Mouse (Mus musculus) retina, embryonic 14.5 days (tissue): ENCODE measurements around the gene Ambra1.

Experiments
- DNase-seq: peaks from one replicate; pipeline ENCODE4 v3.0.0-alpha.2; 2015; ENCODE audit warnings: low spot score

Ambra1 gene

GRCm38 (mm10) chr2:91872658-91873057 is 142.7 kb downstream of the Ambra1 start:
- DNase-seq, result no peak

DNA sequence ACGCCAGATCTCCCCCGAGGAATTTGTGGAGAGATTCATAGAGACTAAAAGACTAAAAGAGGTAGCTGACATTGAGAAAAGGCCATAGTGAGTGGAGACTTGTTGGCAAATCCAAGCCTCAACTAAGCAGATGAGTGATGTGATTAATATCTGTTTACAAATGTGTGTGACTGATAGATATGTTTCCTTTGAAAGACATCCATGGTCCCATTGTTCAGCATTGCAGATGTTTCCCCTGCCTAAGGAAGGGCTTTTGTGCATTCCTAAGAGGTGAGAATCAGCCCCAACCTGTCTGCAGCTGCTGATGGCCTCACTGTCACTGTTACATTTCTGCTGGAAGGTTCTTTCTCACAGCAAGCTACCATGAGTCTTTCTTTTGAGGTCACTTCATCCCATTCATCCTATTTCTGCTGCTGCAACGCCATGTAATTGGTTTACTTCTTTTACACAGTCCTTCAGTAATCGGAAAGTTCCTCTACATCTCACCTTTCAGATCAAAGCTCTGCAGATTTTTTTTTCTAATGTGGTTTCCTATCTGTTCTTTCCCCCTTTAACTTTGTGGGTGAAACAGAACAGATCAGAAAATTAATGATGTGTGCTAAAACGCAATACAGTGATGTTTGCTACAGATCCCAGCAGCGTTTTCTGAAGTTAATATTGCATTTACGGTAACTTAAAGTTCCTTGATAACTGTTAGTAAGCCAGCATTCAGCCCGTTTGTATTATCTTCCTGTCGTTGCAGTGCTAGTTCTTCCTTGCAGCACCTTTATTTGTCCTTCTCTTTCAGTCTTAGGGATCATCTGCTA is 146.3 kb downstream of the Ambra1 start:
- DNase-seq, result no peak

DNA sequence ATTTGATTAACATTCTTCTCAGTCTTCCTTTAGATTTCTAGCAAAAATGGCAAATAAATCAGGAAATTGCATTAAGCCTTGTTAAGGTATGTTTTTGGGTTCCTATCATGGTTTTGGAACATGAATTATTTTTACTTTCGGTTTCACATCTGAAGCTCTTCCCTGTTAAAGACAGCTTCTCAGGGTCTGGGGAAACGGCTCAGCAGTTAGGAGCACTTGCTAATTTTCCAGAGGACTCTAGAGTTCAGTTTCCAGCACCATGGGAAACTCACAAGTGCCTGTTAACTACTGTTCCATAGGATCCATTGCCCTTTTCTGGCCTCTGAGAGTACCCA is 146.8 kb downstream of the Ambra1 start:
- DNase-seq, result no peak

GRCm38 (mm10) chr2:91878387-91879180 is 148.7 kb downstream of the Ambra1 start:
- no peak for DNase-seq

GRCm38 (mm10) chr2:91883961-91884360 is 154.0 kb downstream of the Ambra1 start:
- no peak for DNase-seq

DNA sequence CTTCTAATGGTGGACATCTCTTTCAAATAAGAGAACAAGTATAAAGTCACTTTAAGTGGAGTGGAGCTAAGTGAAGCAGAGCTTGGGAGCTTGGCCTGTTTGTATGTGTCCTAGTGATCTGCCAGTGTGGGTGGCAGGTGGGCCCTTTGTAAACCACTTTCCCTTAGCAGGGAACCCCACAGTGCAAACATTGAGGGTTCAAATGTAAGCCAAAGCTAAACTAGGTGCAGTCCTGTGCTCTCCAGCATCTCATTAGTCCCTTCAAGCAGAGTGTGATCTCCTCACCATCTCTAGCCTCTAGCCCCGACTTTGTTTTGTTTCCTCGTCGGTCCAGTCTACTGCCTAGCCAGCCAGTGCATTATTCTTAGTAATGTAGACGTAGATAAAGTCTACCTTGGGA is 154.7 kb downstream of the Ambra1 start:
- DNase-seq, result no peak

DNA sequence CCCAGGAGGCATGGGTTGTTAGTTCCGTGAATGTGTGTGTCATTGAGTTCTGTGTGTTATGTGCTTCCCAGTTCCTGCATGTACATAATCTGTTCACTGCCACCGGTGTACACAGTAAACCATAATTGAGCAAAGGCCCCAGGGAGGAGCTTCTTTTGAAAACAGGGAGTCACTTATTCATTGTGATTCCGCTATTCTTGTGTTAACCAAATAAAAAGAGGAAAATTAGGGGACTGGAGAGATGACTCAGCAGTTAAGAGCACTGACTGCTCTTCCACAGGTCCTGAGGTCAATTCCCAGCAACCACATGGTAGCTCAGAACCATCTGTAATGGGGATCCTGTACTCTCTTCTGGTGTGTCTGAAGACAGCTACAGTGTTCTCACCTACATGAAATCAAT is 164.8 kb downstream of the Ambra1 start:
- no peak for DNase-seq

GRCm38 (mm10) chr2:91895401-91895800 is 165.5 kb downstream of the Ambra1 start:
- no peak for DNase-seq

DNA sequence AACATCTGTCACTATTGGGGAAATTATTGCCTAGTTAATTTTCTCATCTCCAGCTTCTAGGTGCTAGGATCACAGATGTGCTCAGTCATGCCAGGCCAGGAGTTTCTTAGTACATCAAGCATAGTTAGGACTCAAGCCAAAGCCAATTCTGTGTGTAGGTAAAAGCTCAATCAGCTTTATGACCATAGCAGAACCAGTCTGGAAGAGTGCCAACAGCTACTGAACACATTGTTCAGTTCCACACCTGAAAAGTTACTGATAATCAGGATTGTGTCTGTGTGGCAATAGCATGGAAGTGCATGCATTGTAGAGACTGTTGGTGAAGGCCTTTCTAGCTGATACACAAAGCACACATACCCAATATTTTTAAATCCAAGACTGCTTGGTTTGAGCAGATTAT is 168.0 kb downstream of the Ambra1 start:
- DNase-seq, result no peak

DNA sequence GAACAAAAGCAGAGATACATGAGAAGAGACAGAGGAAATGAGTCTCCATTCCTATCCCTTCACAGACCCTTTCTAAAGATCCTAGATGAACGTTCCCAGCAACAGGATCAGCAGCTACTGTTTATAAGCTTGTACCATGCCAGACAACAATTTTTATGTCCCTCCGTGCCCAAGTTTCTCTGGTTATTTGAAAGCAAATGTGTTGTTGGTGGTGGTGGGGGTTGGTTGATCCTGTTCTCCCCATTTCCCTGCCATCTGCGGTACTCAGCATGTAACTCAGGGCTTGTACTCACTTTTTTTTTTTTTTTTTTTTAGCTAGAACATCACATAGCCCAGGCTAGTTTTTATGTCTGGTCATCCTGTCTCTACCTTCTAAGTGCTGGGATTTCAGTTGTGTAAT is 169.2 kb downstream of the Ambra1 start:
- DNase-seq, result no peak

- no peak for DNase-seq
Observed at GRCm38 (mm10) chr2:91900431-91900830, 170.5 kb downstream of the Ambra1 start.

GRCm38 (mm10) chr2:91902336-91902735 is 172.4 kb downstream of the Ambra1 start:
- no peak for DNase-seq

DNA sequence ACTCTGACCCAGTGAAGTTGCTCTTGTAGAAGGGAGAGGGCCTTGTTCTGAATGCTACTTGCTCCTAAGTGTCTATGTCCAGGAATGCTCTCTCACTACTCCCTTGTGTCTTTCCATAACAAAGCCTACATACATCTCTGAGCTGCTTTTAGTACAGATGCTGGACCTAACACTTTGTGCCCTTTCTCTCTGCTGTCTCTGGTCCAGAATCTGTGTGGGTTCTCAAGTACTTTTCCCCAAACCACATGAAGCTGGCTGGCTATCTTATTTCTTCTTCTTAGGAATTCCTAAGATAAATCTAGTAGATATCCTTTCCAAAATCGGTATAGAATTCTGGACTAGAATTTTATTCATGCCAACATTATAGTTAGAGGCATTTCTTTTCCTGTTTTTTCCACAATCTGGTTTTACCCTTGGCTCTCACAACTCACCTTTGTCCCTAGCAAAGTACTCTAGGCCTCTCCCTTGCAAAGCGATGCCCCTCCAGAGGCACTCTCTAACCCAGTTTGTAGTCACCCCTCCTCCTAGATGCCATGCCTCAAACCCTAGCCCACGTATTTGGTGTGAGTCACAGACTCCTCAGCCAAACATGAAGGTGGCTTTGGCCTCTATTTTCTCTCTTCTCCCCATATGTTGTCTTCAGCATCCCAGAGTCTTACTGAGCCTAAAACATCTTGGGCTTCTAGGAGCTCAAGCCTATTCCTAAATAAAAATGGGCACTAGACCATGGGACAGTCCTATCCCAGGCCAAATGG is 173.4 kb downstream of the Ambra1 start:
- DNase-seq, result no peak

DNA sequence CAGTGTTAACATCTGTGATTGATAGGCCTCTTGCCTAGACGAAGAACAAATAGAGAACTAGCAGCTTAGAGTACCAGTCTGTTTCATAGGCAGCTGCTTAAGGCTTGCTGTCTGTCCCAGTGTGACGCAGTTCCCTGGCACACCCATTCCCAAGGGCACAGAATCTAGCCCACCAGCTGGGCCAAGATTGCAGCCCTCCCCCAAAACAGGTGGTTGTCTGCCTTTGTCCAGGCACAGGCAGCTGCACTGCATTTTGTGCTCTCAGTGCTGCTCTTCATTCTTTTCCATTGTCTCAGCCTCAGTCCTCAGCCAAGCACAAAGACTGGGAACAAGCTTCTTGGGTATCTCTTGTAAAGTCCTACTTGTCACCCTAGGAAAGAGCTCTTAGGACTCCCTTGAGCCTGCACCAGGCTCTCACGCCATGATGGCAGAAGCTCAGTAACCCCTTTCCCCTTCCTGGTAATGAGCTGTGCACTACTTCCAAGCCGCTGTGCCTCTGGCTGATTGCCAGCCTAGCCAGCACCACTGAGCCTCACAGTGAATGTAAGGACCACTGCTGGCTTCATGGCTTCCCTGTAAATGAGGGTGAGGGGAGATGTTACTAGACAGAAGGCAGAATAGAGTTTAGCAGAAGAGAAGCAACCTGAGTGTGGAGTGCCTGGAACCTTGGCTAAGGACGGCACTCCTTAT is 174.8 kb downstream of the Ambra1 start:
- DNase-seq, result no peak

GRCm38 (mm10) chr2:91906141-91906540 is 176.2 kb downstream of the Ambra1 start:
- no peak for DNase-seq

DNA sequence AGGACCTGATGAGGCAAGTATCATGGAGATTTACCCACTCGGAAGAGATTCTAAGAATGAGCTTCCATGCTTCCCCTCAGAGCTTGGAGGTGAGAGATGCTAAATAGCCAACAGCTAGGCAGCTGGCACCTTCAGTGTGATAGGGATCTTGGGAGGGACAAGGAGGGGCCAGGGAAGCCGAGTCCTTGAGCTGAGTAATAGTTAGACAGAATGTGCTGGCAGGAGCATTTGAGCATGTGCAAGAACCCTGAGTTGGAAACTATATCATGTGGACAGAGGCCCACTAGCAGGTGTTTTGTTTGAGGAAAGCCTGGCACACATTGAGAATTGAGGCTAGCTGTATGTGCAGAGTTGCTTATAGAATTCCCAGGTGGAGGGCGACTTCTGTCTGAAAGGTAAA is 182.7 kb downstream of the Ambra1 start:
- no peak for DNase-seq

DNA sequence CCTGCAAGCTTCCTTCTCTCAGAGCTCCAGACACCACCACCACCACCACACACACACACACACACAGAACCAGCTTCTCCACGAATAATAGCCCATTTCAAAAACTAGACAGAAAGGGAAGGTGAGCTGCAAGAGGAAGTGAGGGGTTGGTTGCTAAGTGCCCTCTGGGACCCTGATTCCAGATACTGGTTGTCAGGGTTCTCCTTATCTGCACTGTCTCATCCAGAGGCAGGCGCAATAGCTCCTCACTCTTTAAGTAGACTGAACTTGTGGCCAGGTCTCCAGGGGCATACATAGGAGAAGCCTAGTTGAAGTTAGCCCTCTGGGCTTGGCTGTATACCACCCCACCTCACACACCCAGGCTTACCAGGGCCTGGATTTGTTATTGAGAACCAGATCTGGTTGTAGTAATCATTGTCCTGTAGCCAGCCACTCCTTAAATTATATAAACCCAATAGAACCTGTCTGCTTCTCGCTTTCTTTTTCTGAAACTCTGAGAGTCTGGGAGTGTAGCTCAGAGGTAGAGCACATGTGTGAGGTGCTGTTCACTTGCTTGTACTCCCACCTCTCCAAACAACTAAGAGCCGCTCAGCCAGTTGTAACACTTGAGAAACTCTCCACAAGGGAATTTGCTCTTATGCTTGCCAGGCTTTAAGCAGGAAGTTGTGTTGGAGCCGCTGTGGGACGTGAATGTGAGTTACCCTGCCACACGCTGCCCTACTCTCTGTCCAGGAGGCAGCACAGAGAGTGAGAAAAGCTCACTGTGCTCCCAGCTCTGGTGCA is 183.6 kb downstream of the Ambra1 start:
- DNase-seq, result no peak

GRCm38 (mm10) chr2:91916346-91916977 is 186.5 kb downstream of the Ambra1 start:
- DNase-seq, result no peak

DNA sequence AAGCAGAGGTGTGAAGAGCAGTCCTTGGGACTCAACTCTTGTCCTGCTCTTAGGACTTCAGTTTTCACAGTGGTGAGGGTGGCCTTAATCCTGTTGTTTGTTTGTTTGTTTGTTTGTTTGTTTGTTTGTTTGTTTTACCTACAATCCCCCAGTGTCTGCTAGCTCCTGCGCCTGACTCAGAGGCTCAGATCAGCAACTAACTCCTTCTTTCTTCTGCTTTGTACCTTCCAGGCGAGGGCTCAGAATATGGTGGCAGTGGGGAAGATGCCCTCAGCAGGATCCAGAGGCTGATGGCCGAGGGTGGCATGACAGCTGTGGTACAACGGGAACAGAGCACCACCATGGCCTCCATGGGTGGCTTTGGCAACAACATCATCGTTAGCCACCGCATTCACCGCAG is 187.2 kb downstream of the Ambra1 start:
- DNase-seq, result no peak

DNA sequence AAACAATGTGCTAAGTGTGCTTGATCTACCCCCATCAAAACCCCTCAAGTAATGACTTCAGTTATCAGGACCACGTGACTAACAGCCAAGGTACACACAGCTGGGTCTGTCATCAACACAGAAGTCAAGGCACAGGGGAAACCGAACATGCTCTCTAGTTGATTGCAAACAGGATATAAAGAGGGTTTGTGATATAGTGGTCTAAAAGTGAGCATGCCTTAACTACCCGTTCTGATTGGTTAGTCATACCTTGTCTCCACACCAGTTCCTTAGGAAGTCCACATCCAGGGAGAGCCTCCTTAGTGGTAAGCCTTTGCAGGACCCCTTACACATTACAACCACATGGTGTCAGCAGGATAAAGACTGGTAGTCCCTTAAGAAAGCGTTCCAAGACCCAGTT is 190.2 kb downstream of the Ambra1 start:
- DNase-seq, result no peak
